Mouse (Mus musculus): ENCODE measurements around the gene Aasdh. TPM values are rescaled to one million over a fixed set of nuclear protein-coding genes. Genes with fewer than 3 reads are reported as not detected.

The Aasdh gene
- polyA plus RNA-seq, 1 experiment from 2014 or later, result 5.8 TPM

- 40% methylated on average over 25 of the region's 25 CpGs for WGBS (ENCODE audit: insufficient replicate concordance)
- ATAC-seq (ENCODE audit: low read depth), result no peak
- Histone ChIP-seq H3K9me3 (replicated peaks; ENCODE audit: control insufficient read depth, low read length) (no peaks in the 10 kb centered on the region), H3K4me1 (ENCODE audit: control insufficient read depth, low read depth, low read length) (peaks cover 6% of the 10 kb centered on the region; the same call in 1 of the 2 replicates), H3K4me3 (ENCODE audit: low read depth, low read length) (no peak overlapping the region), H3K27me3 (ENCODE audit: control insufficient read depth, insufficient read depth, low read depth, low read length) (peaks cover 29% of the 10 kb centered on the region), H3K4me2 (ENCODE audit: low read depth, low read length) (0 out of 2 replicates have a peak overlapping the region, but pooled peaks have one; percentile 46), H3K36me3 (ENCODE audit: control insufficient read depth, insufficient read depth) (no peaks in the 10 kb centered on the region), H3K9ac (ENCODE audit: low read depth, low read length) (no peak overlapping the region), H3K27ac (ENCODE audit: low read length) (no peak overlapping the region)
These were observed 49.3 kb downstream of the Aasdh start for GRCm38 (mm10) chr5:76855829-76856600.

DNA sequence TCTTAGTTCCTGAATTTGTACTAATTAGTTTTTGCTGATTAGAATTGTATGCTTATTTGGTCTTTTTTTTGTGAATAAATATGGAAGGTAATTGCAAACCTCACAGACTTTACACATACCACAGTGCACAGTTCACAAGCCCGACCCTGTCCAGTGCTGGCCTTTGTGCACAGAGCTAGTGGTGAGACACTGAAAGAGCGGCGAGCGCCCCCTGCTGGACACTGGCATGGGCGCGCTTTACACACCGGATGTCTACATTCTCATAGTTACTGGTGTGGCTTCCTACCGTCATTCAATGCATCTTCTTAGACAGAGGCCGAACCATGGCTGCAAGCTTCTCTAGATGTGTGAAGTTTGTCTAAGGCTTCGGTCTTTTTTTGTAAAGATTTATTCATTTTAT lies 51.8 kb downstream of the Aasdh start:
- Histone ChIP-seq H3K36me3 (ENCODE audit: control insufficient read depth, insufficient read depth) (no peaks in the 10 kb centered on the region), H3K4me1 (ENCODE audit: control insufficient read depth, low read depth, low read length) (peaks cover 6% of the 10 kb centered on the region; the same call in 1 of the 2 replicates), H3K27ac (ENCODE audit: low read length) (no peak overlapping the region), H3K27me3 (ENCODE audit: control insufficient read depth, insufficient read depth, low read depth, low read length) (peaks cover 29% of the 10 kb centered on the region), H3K9ac (ENCODE audit: low read depth, low read length) (no peak overlapping the region), H3K4me2 (ENCODE audit: low read depth, low read length) (no peak overlapping the region), H3K4me3 (ENCODE audit: low read depth, low read length) (no peak overlapping the region), H3K9me3 (replicated peaks; ENCODE audit: control insufficient read depth, low read length) (no peaks in the 10 kb centered on the region)
- 9% methylated on average over 10 of the region's 10 CpGs for WGBS (ENCODE audit: insufficient replicate concordance)
- peak; percentile 71 for ATAC-seq (ENCODE audit: low read depth)

- Histone ChIP-seq H3K36me3 (ENCODE audit: control insufficient read depth, insufficient read depth) (no peaks in the 10 kb centered on the region), H3K9me3 (replicated peaks; ENCODE audit: control insufficient read depth, low read length) (no peaks in the 10 kb centered on the region), H3K4me3 (ENCODE audit: low read depth, low read length) (no peak overlapping the region), H3K4me1 (ENCODE audit: control insufficient read depth, low read depth, low read length) (no peaks in the 10 kb centered on the region), H3K27ac (ENCODE audit: low read length) (no peak overlapping the region), H3K4me2 (ENCODE audit: low read depth, low read length) (no peak overlapping the region), H3K27me3 (ENCODE audit: control insufficient read depth, insufficient read depth, low read depth, low read length) (peaks cover 8% of the 10 kb centered on the region), H3K9ac (ENCODE audit: low read depth, low read length) (no peak overlapping the region)
- 57% methylated on average over 4 of the region's 4 CpGs for WGBS (ENCODE audit: insufficient replicate concordance)
- no peak for ATAC-seq (ENCODE audit: low read depth)
These were observed 54.0 kb downstream of the Aasdh start for GRCm38 (mm10) chr5:76851316-76851715.

DNA sequence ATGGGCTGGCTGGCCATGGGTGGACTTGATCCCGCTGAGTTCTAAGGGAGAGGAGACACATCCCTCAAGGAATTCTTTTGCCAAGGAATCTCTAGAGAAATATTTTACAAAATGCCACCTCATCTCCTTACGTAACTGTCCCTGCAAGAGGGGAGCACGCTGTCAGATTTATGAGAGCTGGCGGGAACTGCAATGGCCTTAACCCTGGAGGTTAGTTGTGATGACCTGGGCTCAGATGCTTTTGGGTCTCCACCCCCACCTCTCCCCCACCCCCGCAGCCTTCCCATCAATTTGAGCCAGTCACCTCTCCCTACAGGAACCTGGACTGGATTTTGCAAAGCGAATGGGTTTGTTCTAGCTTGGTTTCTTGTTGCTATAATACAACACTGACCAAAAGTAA lies 58.2 kb downstream of the Aasdh start:
- no peaks in the 10 kb centered on the region for H3K27me3 ChIP-seq (ENCODE audit: control insufficient read depth, insufficient read depth, low read depth, low read length)
- no peak overlapping the region for H3K9ac ChIP-seq (ENCODE audit: low read depth, low read length)
- H3K27ac ChIP-seq (ENCODE audit: low read length), result no peak overlapping the region
- no peaks in the 10 kb centered on the region for H3K4me1 ChIP-seq (ENCODE audit: control insufficient read depth, low read depth, low read length)
- no peak overlapping the region for H3K4me3 ChIP-seq (ENCODE audit: low read depth, low read length)
- no peak for ATAC-seq (ENCODE audit: low read depth)
- WGBS (ENCODE audit: insufficient replicate concordance), result 82% methylated on average over 6 of the region's 6 CpGs
- no peak overlapping the region for H3K4me2 ChIP-seq (ENCODE audit: low read depth, low read length)
- H3K36me3 ChIP-seq (ENCODE audit: control insufficient read depth, insufficient read depth), result no peaks in the 10 kb centered on the region
- no peaks in the 10 kb centered on the region for H3K9me3 ChIP-seq (replicated peaks; ENCODE audit: control insufficient read depth, low read length)

GRCm38 (mm10) chr5:76844618-76845186 lies 60.6 kb downstream of the Aasdh start:
- WGBS (ENCODE audit: insufficient replicate concordance), result 84% methylated on average over 14 of the region's 14 CpGs
- Histone ChIP-seq H3K27me3 (ENCODE audit: control insufficient read depth, insufficient read depth, low read depth, low read length) (no peaks in the 10 kb centered on the region), H3K4me1 (ENCODE audit: control insufficient read depth, low read depth, low read length) (peaks cover 3% of the 10 kb centered on the region; the same call in 1 of the 2 replicates), H3K9ac (ENCODE audit: low read depth, low read length) (no peak overlapping the region), H3K9me3 (replicated peaks; ENCODE audit: control insufficient read depth, low read length) (no peaks in the 10 kb centered on the region), H3K27ac (ENCODE audit: low read length) (no peak overlapping the region), H3K4me2 (ENCODE audit: low read depth, low read length) (no peak overlapping the region), H3K4me3 (ENCODE audit: low read depth, low read length) (no peak overlapping the region), H3K36me3 (ENCODE audit: control insufficient read depth, insufficient read depth) (no peaks in the 10 kb centered on the region)
- ATAC-seq (ENCODE audit: low read depth), result no peak

- Histone ChIP-seq H3K4me2 (ENCODE audit: low read depth, low read length) (no peak overlapping the region), H3K9me3 (replicated peaks; ENCODE audit: control insufficient read depth, low read length) (no peaks in the 10 kb centered on the region), H3K27ac (ENCODE audit: low read length) (no peak overlapping the region), H3K9ac (ENCODE audit: low read depth, low read length) (no peak overlapping the region), H3K27me3 (ENCODE audit: control insufficient read depth, insufficient read depth, low read depth, low read length) (no peaks in the 10 kb centered on the region), H3K36me3 (ENCODE audit: control insufficient read depth, insufficient read depth) (no peaks in the 10 kb centered on the region), H3K4me3 (ENCODE audit: low read depth, low read length) (no peak overlapping the region), H3K4me1 (ENCODE audit: control insufficient read depth, low read depth, low read length) (peaks cover 3% of the 10 kb centered on the region; the same call in 1 of the 2 replicates)
- no peak for ATAC-seq (ENCODE audit: low read depth)
- 77% methylated on average over 9 of the region's 9 CpGs for WGBS (ENCODE audit: insufficient replicate concordance)
These were observed 61.4 kb downstream of the Aasdh start for GRCm38 (mm10) chr5:76843851-76844419.

GRCm38 (mm10) chr5:76843448-76843847 lies 61.9 kb downstream of the Aasdh start:
- H3K36me3 ChIP-seq (ENCODE audit: control insufficient read depth, insufficient read depth), result no peaks in the 10 kb centered on the region
- no peaks in the 10 kb centered on the region for H3K27me3 ChIP-seq (ENCODE audit: control insufficient read depth, insufficient read depth, low read depth, low read length)
- no peak overlapping the region for H3K4me3 ChIP-seq (ENCODE audit: low read depth, low read length)
- peaks cover 3% of the 10 kb centered on the region; the same call in 1 of the 2 replicates for H3K4me1 ChIP-seq (ENCODE audit: control insufficient read depth, low read depth, low read length)
- no peaks in the 10 kb centered on the region for H3K9me3 ChIP-seq (replicated peaks; ENCODE audit: control insufficient read depth, low read length)
- 19% methylated on average over 4 of the region's 4 CpGs for WGBS (ENCODE audit: insufficient replicate concordance)
- H3K9ac ChIP-seq (ENCODE audit: low read depth, low read length), result no peak overlapping the region
- H3K27ac ChIP-seq (ENCODE audit: low read length), result no peak overlapping the region
- no peak overlapping the region for H3K4me2 ChIP-seq (ENCODE audit: low read depth, low read length)
- ATAC-seq (ENCODE audit: low read depth), result no peak; the same call in 1 of the 2 replicates

GRCm38 (mm10) chr5:76841859-76842258 lies 63.5 kb downstream of the Aasdh start:
- Histone ChIP-seq H3K4me1 (ENCODE audit: control insufficient read depth, low read depth, low read length) (peaks cover 3% of the 10 kb centered on the region; the same call in 1 of the 2 replicates), H3K27ac (ENCODE audit: low read length) (no peak overlapping the region), H3K27me3 (ENCODE audit: control insufficient read depth, insufficient read depth, low read depth, low read length) (no peaks in the 10 kb centered on the region), H3K4me3 (ENCODE audit: low read depth, low read length) (no peak overlapping the region), H3K9me3 (replicated peaks; ENCODE audit: control insufficient read depth, low read length) (no peaks in the 10 kb centered on the region), H3K36me3 (ENCODE audit: control insufficient read depth, insufficient read depth) (no peaks in the 10 kb centered on the region), H3K9ac (ENCODE audit: low read depth, low read length) (no peak overlapping the region), H3K4me2 (ENCODE audit: low read depth, low read length) (no peak overlapping the region)
- WGBS (ENCODE audit: insufficient replicate concordance), result 87% methylated on average over 2 of the region's 2 CpGs
- no peak for ATAC-seq (ENCODE audit: low read depth)

GRCm38 (mm10) chr5:76839786-76840185 lies 65.5 kb downstream of the Aasdh start:
- ATAC-seq (ENCODE audit: low read depth), result no peak
- Histone ChIP-seq H3K27ac (ENCODE audit: low read length) (no peak overlapping the region), H3K27me3 (ENCODE audit: control insufficient read depth, insufficient read depth, low read depth, low read length) (no peaks in the 10 kb centered on the region), H3K4me3 (ENCODE audit: low read depth, low read length) (no peak overlapping the region), H3K9me3 (replicated peaks; ENCODE audit: control insufficient read depth, low read length) (no peaks in the 10 kb centered on the region), H3K4me1 (ENCODE audit: control insufficient read depth, low read depth, low read length) (peaks cover 3% of the 10 kb centered on the region; the same call in 1 of the 2 replicates), H3K9ac (ENCODE audit: low read depth, low read length) (no peak overlapping the region), H3K4me2 (ENCODE audit: low read depth, low read length) (no peak overlapping the region), H3K36me3 (ENCODE audit: control insufficient read depth, insufficient read depth) (no peaks in the 10 kb centered on the region)
- whole genome bisulfite sequencing (ENCODE audit: insufficient replicate concordance), result 66% methylated on average over 6 of the region's 6 CpGs

Data from liver, embryonic 16.5 days (tissue).